Mouse (Mus musculus) limb, embryonic 15.5 days (tissue): Measurements from ENCODE around the gene Slc25a21. TPM values are rescaled to one million over a fixed set of nuclear protein-coding genes. Genes with fewer than 3 reads are reported as not detected.

Experiments
- ATAC-seq: fragments of 200-750 bp; cut with Nextera tagmentation; 2 replicates; pipeline ENCODE4 v1.8.0; 2017; ENCODE audit warnings: low read depth, moderate TSS enrichment; ENCODE audit not compliant: insufficient number of reproducible peaks, low FRiP score, low TSS enrichment
- H3K27ac ChIP-seq: fragments of 300-500 bp; sonication (generic); 2 replicates; pipeline ENCODE4 v1.5.1; 2015; ENCODE audit warnings: moderate library complexity, mild to moderate bottlenecking, inconsistent platforms
- H3K27me3 ChIP-seq: fragments of 300-500 bp; sonication (generic); 2 replicates; pipeline ENCODE4 v1.6.1; 2015; ENCODE audit warnings: inconsistent platforms
- H3K36me3 ChIP-seq: fragments of 300-500 bp; sonication (generic); 2 replicates; pipeline ENCODE4 v1.6.1; 2015; ENCODE audit warnings: inconsistent platforms
- H3K4me1 ChIP-seq: fragments of 300-500 bp; sonication (generic); 2 replicates; pipeline ENCODE4 v1.6.1; 2015; ENCODE audit warnings: inconsistent platforms
- H3K4me2 ChIP-seq: fragments of 300-500 bp; sonication (generic); 2 replicates; pipeline ENCODE4 v1.6.1; 2015; ENCODE audit warnings: mild to moderate bottlenecking, inconsistent platforms
- H3K4me3 ChIP-seq: fragments of 300-500 bp; sonication (generic); 2 replicates; pipeline ENCODE4 v1.5.1; 2015; ENCODE audit warnings: mild to moderate bottlenecking, inconsistent platforms
- H3K9ac ChIP-seq: fragments of 300-500 bp; sonication (generic); 2 replicates; pipeline ENCODE4 v1.6.1; 2015; ENCODE audit warnings: inconsistent platforms
- H3K9me3 ChIP-seq: fragments of 300-500 bp; sonication (generic); 2 replicates; pipeline ENCODE4 v1.6.1; 2016; ENCODE audit warnings: inconsistent platforms
- WGBS: fragments of 180-500 bp; shearing (Covaris S2); methylation state at CpG from one replicate; pipeline ENCODE4 v1.1.7; 2015; 5-methylcytosine and 5-hydroxymethylcytosine counted together
- polyA plus RNA-seq: library from polyadenylated mRNA; unstranded; fragments of >200 nt; fragmentation: Nextera tagmentation; extraction: Ambion mirVana; gene quantifications from 2 replicates; pipeline ENCODE4 v1.2.1, GENCODE M21; 2015

Gene Slc25a21
- polyA plus RNA-seq, 1 experiment from 2014 or later: 0.40 TPM

- peaks cover 7% of the 10 kb centered on the region for H3K4me1 ChIP-seq
- no peak for ATAC-seq
- no peak overlapping the region for H3K9ac ChIP-seq
- H3K9me3 ChIP-seq: no peaks in the 10 kb centered on the region
- no peak overlapping the region for H3K4me2 ChIP-seq
- no peak overlapping the region for H3K27ac ChIP-seq
- H3K4me3 ChIP-seq: no peak overlapping the region
- WGBS: 57% methylated on average over 7 of the region's 7 CpGs
- no peaks in the 10 kb centered on the region for H3K36me3 ChIP-seq
- peaks cover 54% of the 10 kb centered on the region for H3K27me3 ChIP-seq
Observed at GRCm38 (mm10) chr12:56677620-56678019, 519.7 kb downstream of the Slc25a21 start.

- 42% methylated on average over 3 of the region's 3 CpGs for WGBS
- no peak overlapping the region for H3K27ac ChIP-seq
- no peak overlapping the region for H3K4me2 ChIP-seq
- H3K4me1 ChIP-seq: 0 out of 2 replicates have a peak, but pooled peaks cover 3% of the 10 kb centered on the region
- H3K9me3 ChIP-seq: no peaks in the 10 kb centered on the region
- no peak for ATAC-seq
- H3K9ac ChIP-seq: no peak overlapping the region
- H3K36me3 ChIP-seq: no peaks in the 10 kb centered on the region
- H3K27me3 ChIP-seq: peaks cover 27% of the 10 kb centered on the region
- H3K4me3 ChIP-seq: no peak overlapping the region
Observed at GRCm38 (mm10) chr12:56674726-56675125, 522.5 kb downstream of the Slc25a21 start.

GRCm38 (mm10) chr12:56670795-56671194 is 526.5 kb downstream of the Slc25a21 start:
- H3K9ac ChIP-seq: no peak overlapping the region
- H3K27me3 ChIP-seq: 0 out of 2 replicates have a peak, but pooled peaks cover 2% of the 10 kb centered on the region
- 65% methylated on average over 9 of the region's 9 CpGs for WGBS
- 0 out of 2 replicates have a peak, but pooled peaks cover 3% of the 10 kb centered on the region for H3K4me1 ChIP-seq
- H3K4me2 ChIP-seq: peak overlapping the region; percentile 28; the same call in 1 of the 2 replicates
- no peak overlapping the region for H3K4me3 ChIP-seq
- H3K36me3 ChIP-seq: no peaks in the 10 kb centered on the region
- H3K27ac ChIP-seq: peak overlapping the region; percentile 29; the same call in 1 of the 2 replicates
- ATAC-seq: no peak
- no peaks in the 10 kb centered on the region for H3K9me3 ChIP-seq

- no peaks in the 10 kb centered on the region for H3K27me3 ChIP-seq
- 0 out of 2 replicates have a peak, but pooled peaks cover 3% of the 10 kb centered on the region for H3K4me1 ChIP-seq
- no peak overlapping the region for H3K4me3 ChIP-seq
- H3K9me3 ChIP-seq: no peaks in the 10 kb centered on the region
- H3K36me3 ChIP-seq: no peaks in the 10 kb centered on the region
- no peak overlapping the region for H3K9ac ChIP-seq
- WGBS: 24% methylated on average over 9 of the region's 9 CpGs
- no peak for ATAC-seq
- peak overlapping the region; percentile 28 for H3K4me2 ChIP-seq
- peak overlapping the region; percentile 29 for H3K27ac ChIP-seq
Observed at GRCm38 (mm10) chr12:56669451-56670122, 527.7 kb downstream of the Slc25a21 start.

Other genes starting within 250 kb of the Slc25a21 start
- gene Prps1l3, start 32.9 kb upstream of the Slc25a21 start, polyA plus RNA-seq: 51.5 and 52.6 TPM in 2 replicates
- gene Mipol1, start 33.0 kb upstream of the Slc25a21 start, polyA plus RNA-seq: 8.7 and 9.1 TPM in 2 replicates